Mouse (Mus musculus) MN1 (cell line): ENCODE results near the gene Olfr974.
"Not testable (repeated sequence)": the region's sequence is repeated elsewhere in the genome, so short reads cannot be mapped to it uniquely, and the experiment has no call there.

Experiments used
- DNase-seq: peaks from one replicate; pipeline ENCODE4 v3.0.0-alpha.2; 2016; ENCODE audit warnings: low spot score

Olfr974 gene

GRCm38 (mm10) chr9:39937201-39937600 is at the start of gene Olfr974:
Gene Olfr974, plus strand, starts transcription at chr9:39937501.
- no peak for DNase-seq

GRCm38 (mm10) chr9:39905106-39905505 is 32.2 kb upstream of the Olfr974 start:
- no peak for DNase-seq

- DNase-seq: no peak
Measured at GRCm38 (mm10) chr9:39907036-39907435, 30.3 kb upstream of the Olfr974 start, which contains the start of gene Olfr229. Gene Olfr229, plus strand, starts transcription at chr9:39907336.

GRCm38 (mm10) chr9:39909939-39910338 is 27.4 kb upstream of the Olfr974 start:
- DNase-seq: no peak

- DNase-seq: not testable (repeated sequence)
Measured at GRCm38 (mm10) chr9:39927975-39928836, 9.1 kb upstream of the Olfr974 start.

- not testable (repeated sequence) for DNase-seq
Measured at GRCm38 (mm10) chr9:39928837-39929236, 8.5 kb upstream of the Olfr974 start.

- DNase-seq: no peak
Measured at GRCm38 (mm10) chr9:39951946-39952345, 14.6 kb downstream of the Olfr974 start, which contains the start of gene Olfr975. Gene Olfr975, minus strand, starts transcription at chr9:39952046.

GRCm38 (mm10) chr9:39961033-39961432 is 23.7 kb downstream of the Olfr974 start, which contains the start of gene Olfr976:
Gene Olfr976, minus strand, starts transcription at chr9:39961133.
- not testable (repeated sequence) for DNase-seq

- DNase-seq: not testable (repeated sequence)
Measured at GRCm38 (mm10) chr9:39976581-39977145, 39.4 kb downstream of the Olfr974 start.

GRCm38 (mm10) chr9:39991813-39992212 is 54.5 kb downstream of the Olfr974 start, which contains the start of gene Olfr978:
Gene Olfr978, plus strand, starts transcription at chr9:39992113.
- DNase-seq: no peak
